Mouse (Mus musculus) CH12.LX (cell line): ENCODE measurements around the gene Clptm1.

Experiments
- CTCF ChIP-seq, 2 experiments: IDR thresholded peaks in 1 of 2; conservative IDR thresholded peaks in 1 of 2; 2 replicates each; pipeline ENCODE4 v1.5.1; 2011 to 2012; ENCODE audit warnings: low read depth in 2 of 2, low read length in 2 of 2, improper control_type of control experiment in 1 of 2, inconsistent platforms in 1 of 2, mild to moderate bottlenecking in 1 of 2, moderate library complexity in 1 of 2
- POLR2A ChIP-seq: IDR thresholded peaks from 2 replicates; pipeline ENCODE4 v1.6.1; 2011; ENCODE audit warnings: low read depth, mild to moderate bottlenecking, improper control_type of control experiment, low read length
- RAD21 ChIP-seq: IDR thresholded peaks from 2 replicates; pipeline ENCODE4 v1.6.1; 2011; ENCODE audit warnings: low read depth, mild to moderate bottlenecking, low read length, improper control_type of control experiment, moderate library complexity

- no peak for TF ChIP-seq RAD21
- no peak for TF ChIP-seq POLR2A
- no peak for TF ChIP-seq CTCF (conservative IDR thresholded peaks at IDR 0.05 in 1 of 2, IDR thresholded peaks at IDR 0.05 in 1 of 2; ENCODE audit: low read depth in 2 of 2, low read length in 2 of 2)
These were observed 36.7 kb downstream of the Clptm1 start for GRCm38 (mm10) chr7:19628192-19628535.
